Mouse (Mus musculus): ENCODE data around the gene Hsd3b6.

DNA sequence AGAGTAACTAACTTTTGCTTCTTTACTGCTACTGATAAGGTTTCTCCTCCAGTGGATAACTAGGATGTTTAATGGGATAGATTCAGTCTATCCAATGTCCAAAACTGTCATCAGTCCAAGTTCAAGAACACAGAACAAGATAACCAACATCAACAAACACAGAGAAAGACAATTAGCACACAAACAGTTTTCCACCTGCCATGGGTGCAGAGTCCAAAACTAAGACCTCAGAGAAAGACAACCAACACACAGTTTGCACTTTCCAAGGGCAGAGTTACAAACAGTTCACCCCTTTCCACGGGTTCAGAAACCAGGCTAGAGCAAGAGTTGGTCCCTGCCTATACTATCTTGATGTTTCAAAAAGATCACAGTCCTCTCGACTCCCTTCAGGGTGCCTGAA lies 27.7 kb downstream of the Hsd3b6 start:
- TF ChIP-seq ELF1 (IDR thresholded peaks at IDR 0.05; ENCODE audit: low read depth, low read length) (no peak), POLR2AphosphoS2 (IDR thresholded peaks at IDR 0.05; ENCODE audit: low read depth, low read length) (no peak), CTCF (conservative IDR thresholded peaks at IDR 0.05 in 1 of 2, IDR thresholded peaks at IDR 0.05 in 1 of 2; ENCODE audit: low read depth in 2 of 2, low read length in 2 of 2) (no peak), CHD2 (IDR thresholded peaks at IDR 0.05; ENCODE audit: low read length) (no peak), E2F4 (IDR thresholded peaks at IDR 0.05; ENCODE audit: insufficient replicate concordance, low read depth, low read length) (no peak), MAZ (IDR thresholded peaks at IDR 0.05; ENCODE audit: low read depth, low read length) (no peak), MYC (IDR thresholded peaks at IDR 0.05; ENCODE audit: low read depth, low read length) (no peak), ZNF384 (IDR thresholded peaks at IDR 0.05; ENCODE audit: low read depth, low read length) (no peak), ETS1 (conservative IDR thresholded peaks at IDR 0.05; ENCODE audit: low read depth, low read length) (no peak)
